Mouse (Mus musculus): Measurements from ENCODE around the gene 1700102P08Rik. TPM values are rescaled to one million over a fixed set of nuclear protein-coding genes. Genes with fewer than 3 reads are reported as not detected.

The 1700102P08Rik gene
- total and polyA plus RNA-seq, 3 experiments = 0.92 to 1.0 TPM; not detected in 1

- no peak for TF ChIP-seq TAL1 (IDR thresholded peaks at IDR 0.05; ENCODE audit: low read length)
- no peak for TF ChIP-seq ZKSCAN1 (IDR thresholded peaks at IDR 0.05; ENCODE audit: low read depth, low read length)
- TF ChIP-seq ETS1 (IDR thresholded peaks at IDR 0.05; ENCODE audit: low read depth, low read length) = no peak
- no peak for TF ChIP-seq POLR2AphosphoS2 (IDR thresholded peaks at IDR 0.05; ENCODE audit: low read length)
- no peak for TF ChIP-seq ZMIZ1 (IDR thresholded peaks at IDR 0.05; ENCODE audit: low read depth, low read length)
- TF ChIP-seq CHD1 (IDR thresholded peaks at IDR 0.05; ENCODE audit: low read depth, low read length) = no peak
- TF ChIP-seq CTCF (IDR thresholded peaks at IDR 0.05 in 2 of 3, conservative IDR thresholded peaks at IDR 0.05 in 1 of 3; ENCODE audit: control insufficient read depth in 1 of 3, insufficient read depth in 1 of 3, low read depth in 2 of 3, low read length in 3 of 3, poor library complexity in 1 of 3, severe bottlenecking in 1 of 3) = no peak
- TF ChIP-seq MYC (IDR thresholded peaks at IDR 0.05; ENCODE audit: low read depth, low read length) = no peak
- TF ChIP-seq USF1 (IDR thresholded peaks at IDR 0.05; ENCODE audit: low read depth, low read length) = no peak
- no peak for DNase-seq (ENCODE audit: low read depth, low spot score)
- H3K4me1 ChIP-seq (ENCODE audit: control insufficient read depth in 1 of 2, insufficient read depth in 2 of 2, low read length in 2 of 2) = no peaks in the 10 kb centered on the region
- no peaks in the 10 kb centered on the region for H3K9me3 ChIP-seq (replicated peaks; ENCODE audit: insufficient read depth, low read length)
- H3K27ac ChIP-seq (ENCODE audit: control insufficient read depth, low read depth, low read length) = no peak overlapping the region
- H3K27me3 ChIP-seq (ENCODE audit: control insufficient read depth in 1 of 2, insufficient read depth in 2 of 2, low read length in 2 of 2) = no peaks in the 10 kb centered on the region
- no peaks in the 10 kb centered on the region for H3K79me2 ChIP-seq (ENCODE audit: control insufficient read depth, insufficient read depth, low read length, poor library complexity)
- H3K4me3 ChIP-seq (ENCODE audit: control insufficient read depth in 1 of 2, insufficient read depth in 1 of 2, low read depth in 2 of 2, low read length in 2 of 2) = no peak overlapping the region
- no peak overlapping the region for H3K9ac ChIP-seq (ENCODE audit: control insufficient read depth, low read depth, low read length, poor library complexity, severe bottlenecking)
- peaks cover 0 to 24% of the 10 kb centered on the region in 2 experiments; a peak in 2 of 4 replicates for H3K36me3 ChIP-seq (ENCODE audit: control insufficient read depth in 1 of 2, insufficient read depth in 2 of 2, low read length in 2 of 2)
Observed at GRCm38 (mm10) chr9:108385006-108385405, 7.6 kb upstream of the 1700102P08Rik start.

- Histone ChIP-seq H3K27ac (ENCODE audit: control insufficient read depth, low read depth, low read length) (no peak overlapping the region), H3K9ac (ENCODE audit: control insufficient read depth, low read depth, low read length, poor library complexity, severe bottlenecking) (no peak overlapping the region), H3K27me3 (ENCODE audit: control insufficient read depth in 1 of 2, insufficient read depth in 2 of 2, low read length in 2 of 2) (no peaks in the 10 kb centered on the region), H3K4me3 (ENCODE audit: control insufficient read depth in 1 of 2, insufficient read depth in 1 of 2, low read depth in 2 of 2, low read length in 2 of 2) (no peak overlapping the region), H3K4me1 (ENCODE audit: control insufficient read depth in 1 of 2, insufficient read depth in 2 of 2, low read length in 2 of 2) (no peaks in the 10 kb centered on the region), H3K79me2 (ENCODE audit: control insufficient read depth, insufficient read depth, low read length, poor library complexity) (no peaks in the 10 kb centered on the region), H3K36me3 (ENCODE audit: control insufficient read depth in 1 of 2, insufficient read depth in 2 of 2, low read length in 2 of 2) (peaks cover 0 to 20% of the 10 kb centered on the region in 2 experiments; a peak in 2 of 4 replicates), H3K9me3 (replicated peaks; ENCODE audit: insufficient read depth, low read length) (no peaks in the 10 kb centered on the region)
- TF ChIP-seq MAFK (IDR thresholded peaks at IDR 0.05; ENCODE audit: borderline replicate concordance, low read depth, low read length) (no peak), CHD1 (IDR thresholded peaks at IDR 0.05; ENCODE audit: low read depth, low read length) (no peak), NELFE (IDR thresholded peaks at IDR 0.05; ENCODE audit: low read depth, low read length) (no peak), E2F4 (IDR thresholded peaks at IDR 0.05; ENCODE audit: borderline replicate concordance, low read depth, low read length) (no peak), SIN3A (IDR thresholded peaks at IDR 0.05; ENCODE audit: low read length) (no peak), ETS1 (IDR thresholded peaks at IDR 0.05; ENCODE audit: low read depth, low read length) (no peak), MXI1 (IDR thresholded peaks at IDR 0.05; ENCODE audit: low read depth, low read length) (no peak), TCF12 (IDR thresholded peaks at IDR 0.05; ENCODE audit: low read depth, low read length) (no peak), POLR2AphosphoS2 (IDR thresholded peaks at IDR 0.05; ENCODE audit: low read length) (no peak), ELF1 (IDR thresholded peaks at IDR 0.05; ENCODE audit: low read depth, low read length) (no peak), NRF1 (IDR thresholded peaks at IDR 0.05; ENCODE audit: insufficient read depth, low read depth, low read length, poor library complexity, severe bottlenecking) (no peak), MAZ (IDR thresholded peaks at IDR 0.05; ENCODE audit: low read depth, low read length) (no peak), ZMIZ1 (IDR thresholded peaks at IDR 0.05; ENCODE audit: low read depth, low read length) (no peak), RCOR1 (IDR thresholded peaks at IDR 0.05; ENCODE audit: low read depth, low read length) (no peak), KAT2A (conservative IDR thresholded peaks at IDR 0.05; ENCODE audit: low read depth, low read length) (no peak), POLR2AphosphoS5 (IDR thresholded peaks at IDR 0.05; ENCODE audit: borderline replicate concordance, low read depth, low read length) (no peak), USF2 (IDR thresholded peaks at IDR 0.05; ENCODE audit: borderline replicate concordance in 1 of 2, insufficient read depth in 1 of 2, low read depth in 1 of 2, low read length in 2 of 2) (no peak)
- no peak for DNase-seq (ENCODE audit: low read depth, low spot score)
Observed at GRCm38 (mm10) chr9:108386816-108387215, 5.8 kb upstream of the 1700102P08Rik start.
